Mouse (Mus musculus) limb, embryonic 14.5 days (tissue): ENCODE measurements at regions not wholly inside any gene's neighbourhood (a gene's known extent, or its start where the extent isn't known, plus 50 kb on each side); places are given as distances from the start of the nearest gene placed in this dataset.
"Not testable (repeated sequence)": the region's sequence is repeated elsewhere in the genome, so short reads cannot be mapped to it uniquely, and the experiment has no call there.

Experiments used
- ATAC-seq: fragments of 200-750 bp; cut with Nextera tagmentation; 2 replicates; pipeline ENCODE4 v1.8.0; 2017; ENCODE audit warnings: low read depth, moderate number of reproducible peaks, moderate TSS enrichment; ENCODE audit not compliant: low FRiP score
- DNase-seq: peaks from one replicate; pipeline ENCODE4 v3.0.0-alpha.2; 2015; ENCODE audit warnings: low spot score
- H3K27ac ChIP-seq: fragments of 300-500 bp; sonication (generic); replicated peaks from 2 replicates; pipeline ENCODE4 v1.5.1; 2014; ENCODE audit warnings: low read depth, mild to moderate bottlenecking, low read length, moderate library complexity, mixed read lengths
- H3K27me3 ChIP-seq: fragments of 300-500 bp; sonication (generic); 2 replicates; pipeline ENCODE4 v1.6.1; 2014; ENCODE audit warnings: low read length, mixed read lengths; ENCODE audit not compliant: control insufficient read depth, insufficient read depth
- H3K36me3 ChIP-seq: fragments of 300-500 bp; sonication (generic); 2 replicates; pipeline ENCODE4 v1.6.1; 2014; ENCODE audit warnings: mild to moderate bottlenecking, low read length, moderate library complexity, mixed read lengths; ENCODE audit not compliant: control insufficient read depth, insufficient read depth
- H3K4me1 ChIP-seq: fragments of 300-500 bp; sonication (generic); 2 replicates; pipeline ENCODE4 v1.6.1; 2014; ENCODE audit warnings: antibody characterized with exemption, low read length, mixed read lengths; ENCODE audit not compliant: control insufficient read depth, insufficient read depth
- H3K4me2 ChIP-seq: fragments of 300-500 bp; sonication (generic); replicated peaks from 2 replicates; pipeline ENCODE4 v1.6.1; 2014; ENCODE audit warnings: low read depth, mild to moderate bottlenecking, low read length, moderate library complexity; ENCODE audit not compliant: severe bottlenecking
- H3K4me3 ChIP-seq: fragments of 300-500 bp; sonication (generic); replicated peaks from 2 replicates; pipeline ENCODE4 v1.5.1; 2014; ENCODE audit warnings: low read length
- H3K9ac ChIP-seq: fragments of 300-500 bp; sonication (generic); 2 replicates; pipeline ENCODE4 v1.6.1; 2014; ENCODE audit warnings: mild to moderate bottlenecking, low read depth, low read length, moderate library complexity; ENCODE audit not compliant: severe bottlenecking
- H3K9me3 ChIP-seq: fragments of 300-500 bp; sonication (generic); 2 replicates; pipeline ENCODE4 v1.6.1; 2016; ENCODE audit warnings: low read length; ENCODE audit not compliant: control insufficient read depth
- WGBS: fragments of 180-500 bp; shearing (Covaris S2); extraction: QIAGEN DNeasy Blood & Tissue Kit; methylation state at CpG from one replicate; pipeline ENCODE4 v1.1.7; 2014; 5-methylcytosine and 5-hydroxymethylcytosine counted together

- not testable (repeated sequence) for H3K4me1 ChIP-seq, H3K36me3 ChIP-seq, H3K9me3 ChIP-seq, H3K27me3 ChIP-seq, H3K27ac ChIP-seq, H3K9ac ChIP-seq, ATAC-seq
- peak overlapping the region; percentile 20; the same call in 1 of the 2 replicates for H3K4me3 ChIP-seq
- WGBS: 4% methylated on average over 19 of the region's 47 CpGs
- peak; percentile 1 for DNase-seq
- 0 out of 2 replicates have a peak overlapping the region, but pooled peaks have one; percentile 15 for H3K4me2 ChIP-seq
These were observed 739.1 kb upstream of the Ywhaq start for GRCm38 (mm10) chr12:22156467-22157037.

GRCm38 (mm10) chr12:22155341-22155740 lies 737.9 kb upstream of the Ywhaq start:
- H3K27me3 ChIP-seq, H3K4me3 ChIP-seq, H3K27ac ChIP-seq, H3K36me3 ChIP-seq, H3K9ac ChIP-seq, ATAC-seq, H3K4me1 ChIP-seq, H3K9me3 ChIP-seq, DNase-seq, H3K4me2 ChIP-seq: not testable (repeated sequence)
- WGBS: 80% methylated on average over 4 of the region's 8 CpGs
